Mouse (Mus musculus) kidney, postnatal 0 days (tissue): Measurements from ENCODE around the gene Cela1. TPM values are rescaled to one million over a fixed set of nuclear protein-coding genes. Genes with fewer than 3 reads are reported as not detected.

Experiments
- ATAC-seq: fragments of 200-750 bp; cut with Nextera tagmentation; replicated peaks from 2 replicates; pipeline ENCODE4 v1.8.0; 2017; ENCODE audit warnings: low read depth, moderate number of reproducible peaks, moderate TSS enrichment, moderate library complexity; ENCODE audit not compliant: low FRiP score
- DNase-seq: peaks from one replicate; pipeline ENCODE4 v3.0.0-alpha.2; 2016; ENCODE audit warnings: low spot score
- H3K27ac ChIP-seq: fragments of 300-500 bp; sonication (generic); 2 replicates; pipeline ENCODE4 v1.5.1; 2014; ENCODE audit warnings: mild to moderate bottlenecking
- H3K27me3 ChIP-seq: fragments of 300-500 bp; sonication (generic); 2 replicates; pipeline ENCODE4 v1.6.1; 2014; ENCODE audit warnings: low read length, mixed read lengths; ENCODE audit not compliant: insufficient read depth
- H3K36me3 ChIP-seq: fragments of 300-500 bp; sonication (generic); 2 replicates; pipeline ENCODE4 v1.6.1; 2014; ENCODE audit warnings: low read length, mixed read lengths; ENCODE audit not compliant: insufficient read depth
- H3K4me1 ChIP-seq: fragments of 300-500 bp; sonication (generic); replicated peaks from 2 replicates; pipeline ENCODE4 v1.6.1; 2014; ENCODE audit warnings: antibody characterized with exemption, low read length, mixed read lengths; ENCODE audit not compliant: insufficient read depth
- H3K4me2 ChIP-seq: fragments of 300-500 bp; sonication (generic); 2 replicates; pipeline ENCODE4 v1.6.1; 2014; ENCODE audit warnings: mild to moderate bottlenecking, low read length, moderate library complexity, mixed read lengths
- H3K4me3 ChIP-seq: fragments of 300-500 bp; sonication (generic); replicated peaks from 2 replicates; pipeline ENCODE4 v1.5.1; 2014; ENCODE audit warnings: low read depth, low read length
- H3K9ac ChIP-seq: fragments of 300-500 bp; sonication (generic); 2 replicates; pipeline ENCODE4 v1.6.1; 2014; ENCODE audit warnings: low read depth, low read length
- H3K9me3 ChIP-seq: fragments of 300-500 bp; sonication (generic); replicated peaks from 2 replicates; pipeline ENCODE4 v1.6.1; 2016; ENCODE audit warnings: low read length, inconsistent platforms, mixed read lengths
- CTCF ChIP-seq: IDR thresholded peaks from 2 replicates; pipeline ENCODE4 v1.5.1; 2016; ENCODE audit warnings: antibody characterized with exemption, low read depth, mild to moderate bottlenecking, moderate library complexity
- WGBS: fragments of 180-500 bp; shearing (Covaris S2); extraction: QIAGEN DNeasy Blood & Tissue Kit; methylation state at CpG from one replicate; pipeline ENCODE4 v1.1.7; 2014; 5-methylcytosine and 5-hydroxymethylcytosine counted together
- polyA plus RNA-seq: library from polyadenylated mRNA; unstranded; fragments of >200 nt; fragmentation: Nextera tagmentation; extraction: Ambion mirVana; gene quantifications from 2 replicates; pipeline ENCODE4 v1.2.1, GENCODE M21; 2015

The Cela1 gene
- polyA plus RNA-seq, 1 experiment from 2014 or later = 50.5 TPM

- peaks cover 10% of the 10 kb centered on the region; the same call in 1 of the 2 replicates for H3K4me1 ChIP-seq
- H3K27ac ChIP-seq = no peak overlapping the region
- H3K4me2 ChIP-seq = no peak overlapping the region
- no peaks in the 10 kb centered on the region for H3K27me3 ChIP-seq
- H3K36me3 ChIP-seq = no peaks in the 10 kb centered on the region
- no peaks in the 10 kb centered on the region for H3K9me3 ChIP-seq
- no peak overlapping the region for H3K4me3 ChIP-seq
- 65% methylated on average over 8 of the region's 8 CpGs for WGBS
- ATAC-seq (no peak), DNase-seq (no peak)
- no peak for TF ChIP-seq CTCF
- H3K9ac ChIP-seq = no peak overlapping the region
Measured at GRCm38 (mm10) chr15:100708433-100709078, 20.8 kb upstream of the Cela1 start.

GRCm38 (mm10) chr15:100706226-100706625 lies 18.5 kb upstream of the Cela1 start:
- no peak for TF ChIP-seq CTCF
- H3K27me3 ChIP-seq = no peaks in the 10 kb centered on the region
- 38% methylated on average over 8 of the region's 8 CpGs for WGBS
- H3K27ac ChIP-seq = no peak overlapping the region
- H3K9ac ChIP-seq = no peak overlapping the region
- H3K36me3 ChIP-seq = no peaks in the 10 kb centered on the region
- H3K9me3 ChIP-seq = no peaks in the 10 kb centered on the region
- no peak overlapping the region for H3K4me2 ChIP-seq
- ATAC-seq (no peak), DNase-seq (peak; percentile 44)
- no peak overlapping the region for H3K4me3 ChIP-seq
- peaks cover 10% of the 10 kb centered on the region; the same call in 1 of the 2 replicates for H3K4me1 ChIP-seq

GRCm38 (mm10) chr15:100705376-100705775 lies 17.7 kb upstream of the Cela1 start:
- Histone ChIP-seq H3K4me2 (no peak overlapping the region), H3K27ac (no peak overlapping the region), H3K4me1 (peaks cover 10% of the 10 kb centered on the region; the same call in 1 of the 2 replicates), H3K27me3 (no peaks in the 10 kb centered on the region), H3K4me3 (no peak overlapping the region), H3K9me3 (no peaks in the 10 kb centered on the region), H3K36me3 (no peaks in the 10 kb centered on the region), H3K9ac (no peak overlapping the region)
- 91% methylated on average over 1 of the region's 1 CpGs for WGBS
- no peak for DNase-seq
- ATAC-seq = no peak
- no peak for TF ChIP-seq CTCF

GRCm38 (mm10) chr15:100703913-100704312 lies 16.2 kb upstream of the Cela1 start:
- Histone ChIP-seq H3K4me1 (peaks cover 10% of the 10 kb centered on the region; the same call in 1 of the 2 replicates), H3K9me3 (no peaks in the 10 kb centered on the region), H3K27me3 (no peaks in the 10 kb centered on the region), H3K4me3 (no peak overlapping the region), H3K36me3 (no peaks in the 10 kb centered on the region), H3K9ac (no peak overlapping the region; the same call in 1 of the 2 replicates), H3K27ac (no peak overlapping the region), H3K4me2 (peak overlapping the region; percentile 37; the same call in 1 of the 2 replicates)
- no peak for TF ChIP-seq CTCF
- 4% methylated on average over 17 of the region's 17 CpGs for WGBS
- ATAC-seq = no peak
- no peak for DNase-seq

- Histone ChIP-seq H3K27me3 (no peaks in the 10 kb centered on the region), H3K4me1 (peaks cover 10% of the 10 kb centered on the region; the same call in 1 of the 2 replicates), H3K9ac (no peak overlapping the region), H3K4me2 (no peak overlapping the region), H3K27ac (no peak overlapping the region), H3K36me3 (no peaks in the 10 kb centered on the region), H3K9me3 (no peaks in the 10 kb centered on the region), H3K4me3 (no peak overlapping the region)
- WGBS = 76% methylated on average over 6 of the region's 6 CpGs
- ATAC-seq (no peak), DNase-seq (no peak)
- no peak for TF ChIP-seq CTCF
Measured at GRCm38 (mm10) chr15:100701856-100702255, 14.1 kb upstream of the Cela1 start.

- Histone ChIP-seq H3K27ac (no peak overlapping the region), H3K9me3 (no peaks in the 10 kb centered on the region), H3K36me3 (no peaks in the 10 kb centered on the region), H3K4me3 (no peak overlapping the region), H3K4me1 (peaks cover 9% of the 10 kb centered on the region; the same call in 1 of the 2 replicates), H3K27me3 (no peaks in the 10 kb centered on the region), H3K9ac (no peak overlapping the region), H3K4me2 (no peak overlapping the region)
- DNase-seq = no peak
- TF ChIP-seq CTCF = no peak
- 70% methylated on average over 10 of the region's 10 CpGs for WGBS
- no peak for ATAC-seq
Measured at GRCm38 (mm10) chr15:100701108-100701507, 13.4 kb upstream of the Cela1 start.
